Mouse (Mus musculus): ENCODE data around the gene Hist1h2bq. TPM values are rescaled to one million over a fixed set of nuclear protein-coding genes. Genes with fewer than 3 reads are reported as not detected.
"Not testable (repeated sequence)": the region's sequence is repeated elsewhere in the genome, so short reads cannot be mapped to it uniquely, and the experiment has no call there.

Gene Hist1h2bq
- polyA plus RNA-seq, 1 experiment from 2014 or later: 19.5 TPM

- H3K27me3 ChIP-seq (replicated peaks; ENCODE audit: control insufficient read depth, insufficient read depth, low read length); H3K4me3 ChIP-seq (ENCODE audit: low read depth, low read length); H3K9ac ChIP-seq (ENCODE audit: low read depth, low read length); H3K4me1 ChIP-seq (replicated peaks; ENCODE audit: control insufficient read depth, insufficient read depth, low read length); H3K9me3 ChIP-seq (ENCODE audit: control insufficient read depth, low read length); H3K4me2 ChIP-seq; DNase-seq (ENCODE audit: low spot score); H3K36me3 ChIP-seq (ENCODE audit: control insufficient read depth, insufficient read depth, low read length): not testable (repeated sequence)
- whole genome bisulfite sequencing: 0% methylated on average over 24 of the region's 58 CpGs
- peak within 1 kb of the TSS; percentile 70; the same call in 1 of the 2 replicates for H3K27ac ChIP-seq (ENCODE audit: low read depth, low read length)
- ATAC-seq (replicated peaks; ENCODE audit: low FRiP score): peak; percentile 80
Measured at GRCm38 (mm10) chr13:21831418-21832394, 21.7 kb upstream of the Hist1h2bq start, which contains the start of gene Hist1h4n. Gene Hist1h4n, minus strand, starts transcription at chr13:21832196.

DNA sequence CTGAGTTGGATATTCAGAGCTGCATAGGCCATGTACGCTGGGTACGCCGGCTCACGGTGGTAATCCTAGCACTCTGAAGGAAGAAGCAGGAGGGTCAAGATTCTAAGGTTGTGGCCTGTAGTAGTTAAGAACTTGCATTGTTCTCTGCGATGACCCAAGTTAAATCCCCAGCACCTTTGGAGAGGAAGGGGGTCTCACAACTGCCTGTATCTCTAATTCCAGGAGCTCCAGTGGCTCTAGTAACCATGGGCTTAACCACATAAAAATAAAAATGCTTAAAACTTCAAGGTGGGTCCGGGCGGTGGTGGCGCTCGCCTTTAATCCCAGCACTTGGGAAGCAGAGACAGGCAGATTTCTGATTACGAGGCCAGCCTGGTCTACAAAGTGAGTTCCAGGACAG lies 20.3 kb upstream of the Hist1h2bq start:
- 0 out of 2 replicates have a peak overlapping the region, but pooled peaks have one; percentile 14 for H3K4me3 ChIP-seq (ENCODE audit: low read depth, low read length)
- H3K9me3 ChIP-seq (ENCODE audit: control insufficient read depth, low read length): no peaks in the 10 kb centered on the region
- H3K4me2 ChIP-seq: peak overlapping the region; percentile 26
- ATAC-seq (replicated peaks; ENCODE audit: low FRiP score): no peak
- H3K4me1 ChIP-seq (replicated peaks; ENCODE audit: control insufficient read depth, insufficient read depth, low read length): no peaks in the 10 kb centered on the region
- no peak overlapping the region for H3K9ac ChIP-seq (ENCODE audit: low read depth, low read length)
- 79% methylated on average over 10 of the region's 10 CpGs for WGBS
- H3K27me3 ChIP-seq (replicated peaks; ENCODE audit: control insufficient read depth, insufficient read depth, low read length): no peaks in the 10 kb centered on the region
- peak overlapping the region; percentile 57 for H3K27ac ChIP-seq (ENCODE audit: low read depth, low read length)
- H3K36me3 ChIP-seq (ENCODE audit: control insufficient read depth, insufficient read depth, low read length): no peaks in the 10 kb centered on the region
- peak; percentile 34 for DNase-seq (ENCODE audit: low spot score)

GRCm38 (mm10) chr13:21828511-21828910 lies 18.5 kb upstream of the Hist1h2bq start:
- Histone ChIP-seq H3K9ac (ENCODE audit: low read depth, low read length) (no peak overlapping the region), H3K9me3 (ENCODE audit: control insufficient read depth, low read length) (no peaks in the 10 kb centered on the region), H3K36me3 (ENCODE audit: control insufficient read depth, insufficient read depth, low read length) (no peaks in the 10 kb centered on the region), H3K4me2 (no peak overlapping the region), H3K4me1 (replicated peaks; ENCODE audit: control insufficient read depth, insufficient read depth, low read length) (no peaks in the 10 kb centered on the region), H3K4me3 (ENCODE audit: low read depth, low read length) (no peak overlapping the region), H3K27me3 (replicated peaks; ENCODE audit: control insufficient read depth, insufficient read depth, low read length) (no peaks in the 10 kb centered on the region), H3K27ac (ENCODE audit: low read depth, low read length) (no peak overlapping the region)
- DNase-seq (ENCODE audit: low spot score) (no peak), ATAC-seq (replicated peaks; ENCODE audit: low FRiP score) (no peak)
- 73% methylated on average over 3 of the region's 3 CpGs for WGBS

DNA sequence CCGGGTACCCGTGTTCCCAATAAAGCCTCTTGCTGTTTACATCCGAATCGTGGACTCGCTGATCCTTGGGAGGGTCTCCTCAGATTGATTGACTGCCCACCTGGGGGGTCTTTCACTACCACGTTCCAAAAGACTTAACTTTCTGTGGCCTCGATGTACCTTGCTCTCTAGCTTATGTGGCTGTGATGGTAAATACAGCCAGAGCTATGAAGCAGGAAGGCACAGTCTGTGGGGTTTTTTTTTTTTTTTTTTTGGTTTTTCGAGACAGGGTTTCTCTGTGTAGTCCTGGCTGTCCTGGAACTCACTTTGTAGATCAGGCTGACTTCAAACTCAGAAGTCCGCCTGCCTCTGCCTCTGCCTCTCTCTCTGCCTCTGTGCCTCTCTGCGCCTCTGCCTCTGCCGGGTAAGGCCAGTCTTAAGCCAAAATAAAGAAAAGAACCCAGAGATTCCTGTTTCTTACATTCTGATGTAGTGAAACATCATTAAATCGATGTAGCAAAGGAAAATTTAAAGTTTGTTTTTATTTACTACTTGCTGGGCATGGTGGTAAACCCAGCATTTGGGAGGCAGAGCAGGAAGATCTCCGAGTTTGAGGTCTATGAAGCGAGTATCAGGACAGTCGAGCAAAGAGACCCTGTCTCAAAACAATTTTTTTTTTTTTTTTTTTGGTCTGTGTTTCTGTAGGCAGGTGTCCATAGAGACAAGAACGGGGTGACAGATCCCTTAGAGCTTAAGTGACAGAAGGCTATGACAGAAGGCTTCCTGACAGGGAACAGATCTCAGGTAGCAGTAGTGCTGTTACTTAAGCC lies 10.3 kb upstream of the Hist1h2bq start:
- H3K27me3 ChIP-seq (replicated peaks; ENCODE audit: control insufficient read depth, insufficient read depth, low read length); H3K4me3 ChIP-seq (ENCODE audit: low read depth, low read length); H3K4me2 ChIP-seq; H3K4me1 ChIP-seq (replicated peaks; ENCODE audit: control insufficient read depth, insufficient read depth, low read length); H3K27ac ChIP-seq (ENCODE audit: low read depth, low read length); H3K9ac ChIP-seq (ENCODE audit: low read depth, low read length); H3K36me3 ChIP-seq (ENCODE audit: control insufficient read depth, insufficient read depth, low read length); DNase-seq (ENCODE audit: low spot score); H3K9me3 ChIP-seq (ENCODE audit: control insufficient read depth, low read length): not testable (repeated sequence)
- ATAC-seq (replicated peaks; ENCODE audit: low FRiP score): peak; percentile 49
- WGBS: 79% methylated on average over 6 of the region's 16 CpGs

DNA sequence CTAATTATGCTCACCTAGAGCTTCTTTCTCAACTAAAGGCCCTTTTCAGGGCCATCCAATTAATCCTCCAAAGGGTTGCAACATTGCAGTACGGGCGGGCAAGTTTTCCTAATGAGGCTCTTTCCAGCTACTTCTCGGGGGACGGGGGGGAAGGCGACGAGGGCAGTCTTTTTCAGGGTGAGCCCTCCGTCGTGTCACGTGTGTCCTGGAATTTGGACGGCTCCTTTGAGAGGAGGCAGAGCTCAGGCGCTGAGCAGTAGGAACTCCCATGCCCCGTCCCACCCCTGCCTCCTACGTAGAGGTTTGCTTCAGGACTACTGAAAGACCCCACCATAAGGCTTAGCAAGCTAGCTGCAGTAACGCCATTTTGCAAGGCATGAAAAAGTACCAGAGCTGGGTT lies 2.1 kb upstream of the Hist1h2bq start:
- not testable (repeated sequence) for H3K27me3 ChIP-seq (replicated peaks; ENCODE audit: control insufficient read depth, insufficient read depth, low read length); H3K4me3 ChIP-seq (ENCODE audit: low read depth, low read length); DNase-seq (ENCODE audit: low spot score); H3K36me3 ChIP-seq (ENCODE audit: control insufficient read depth, insufficient read depth, low read length); H3K9me3 ChIP-seq (ENCODE audit: control insufficient read depth, low read length); H3K9ac ChIP-seq (ENCODE audit: low read depth, low read length); H3K4me1 ChIP-seq (replicated peaks; ENCODE audit: control insufficient read depth, insufficient read depth, low read length)
- H3K4me2 ChIP-seq: peak overlapping the region; percentile 38; the same call in 1 of the 2 replicates
- under 1% methylated on average over 12 of the region's 14 CpGs for WGBS
- peak; percentile 70 for ATAC-seq (replicated peaks; ENCODE audit: low FRiP score)
- H3K27ac ChIP-seq (ENCODE audit: low read depth, low read length): peak overlapping the region; percentile 74

- peak; percentile 56 for ATAC-seq (replicated peaks; ENCODE audit: low FRiP score)
- not testable (repeated sequence) for H3K4me3 ChIP-seq (ENCODE audit: low read depth, low read length); H3K9me3 ChIP-seq (ENCODE audit: control insufficient read depth, low read length); DNase-seq (ENCODE audit: low spot score); H3K4me1 ChIP-seq (replicated peaks; ENCODE audit: control insufficient read depth, insufficient read depth, low read length); H3K27me3 ChIP-seq (replicated peaks; ENCODE audit: control insufficient read depth, insufficient read depth, low read length); H3K36me3 ChIP-seq (ENCODE audit: control insufficient read depth, insufficient read depth, low read length); H3K9ac ChIP-seq (ENCODE audit: low read depth, low read length)
- Histone ChIP-seq H3K27ac (ENCODE audit: low read depth, low read length) (peak within 1 kb of the TSS; percentile 74), H3K4me2 (peak within 1 kb of the TSS; percentile 38; the same call in 1 of the 2 replicates)
- no CpG with 5 or more reads among the region's 24 CpGs for WGBS
Measured at GRCm38 (mm10) chr13:21811539-21811938, 1.5 kb upstream of the Hist1h2bq start, which contains the start of gene Hist1h4m. Gene Hist1h4m, plus strand, starts transcription at chr13:21811746.

- not testable (repeated sequence) for H3K36me3 ChIP-seq (ENCODE audit: control insufficient read depth, insufficient read depth, low read length); H3K27me3 ChIP-seq (replicated peaks; ENCODE audit: control insufficient read depth, insufficient read depth, low read length); H3K4me1 ChIP-seq (replicated peaks; ENCODE audit: control insufficient read depth, insufficient read depth, low read length); H3K4me2 ChIP-seq; H3K4me3 ChIP-seq (ENCODE audit: low read depth, low read length); H3K27ac ChIP-seq (ENCODE audit: low read depth, low read length); H3K9ac ChIP-seq (ENCODE audit: low read depth, low read length); DNase-seq (ENCODE audit: low spot score); H3K9me3 ChIP-seq (ENCODE audit: control insufficient read depth, low read length)
- no CpG with 5 or more reads among the region's 8 CpGs for WGBS
- ATAC-seq (replicated peaks; ENCODE audit: low FRiP score): peak; percentile 35
Measured at GRCm38 (mm10) chr13:21811074-21811473, 1.1 kb upstream of the Hist1h2bq start.

GRCm38 (mm10) chr13:21803058-21803457 lies 6.9 kb downstream of the Hist1h2bq start:
- not testable (repeated sequence) for H3K27ac ChIP-seq (ENCODE audit: low read depth, low read length); H3K4me3 ChIP-seq (ENCODE audit: low read depth, low read length); H3K9ac ChIP-seq (ENCODE audit: low read depth, low read length); DNase-seq (ENCODE audit: low spot score); H3K4me2 ChIP-seq; H3K9me3 ChIP-seq (ENCODE audit: control insufficient read depth, low read length); H3K4me1 ChIP-seq (replicated peaks; ENCODE audit: control insufficient read depth, insufficient read depth, low read length); H3K36me3 ChIP-seq (ENCODE audit: control insufficient read depth, insufficient read depth, low read length); H3K27me3 ChIP-seq (replicated peaks; ENCODE audit: control insufficient read depth, insufficient read depth, low read length)
- WGBS: no CpG with 5 or more reads among the region's 4 CpGs
- peak; percentile 72; the same call in 1 of the 2 replicates for ATAC-seq (replicated peaks; ENCODE audit: low FRiP score)

Measured in liver, embryonic 11.5 days (tissue).